12 mouse cellular contexts compared by ENCODE assay signal in the genomic region with DNA sequence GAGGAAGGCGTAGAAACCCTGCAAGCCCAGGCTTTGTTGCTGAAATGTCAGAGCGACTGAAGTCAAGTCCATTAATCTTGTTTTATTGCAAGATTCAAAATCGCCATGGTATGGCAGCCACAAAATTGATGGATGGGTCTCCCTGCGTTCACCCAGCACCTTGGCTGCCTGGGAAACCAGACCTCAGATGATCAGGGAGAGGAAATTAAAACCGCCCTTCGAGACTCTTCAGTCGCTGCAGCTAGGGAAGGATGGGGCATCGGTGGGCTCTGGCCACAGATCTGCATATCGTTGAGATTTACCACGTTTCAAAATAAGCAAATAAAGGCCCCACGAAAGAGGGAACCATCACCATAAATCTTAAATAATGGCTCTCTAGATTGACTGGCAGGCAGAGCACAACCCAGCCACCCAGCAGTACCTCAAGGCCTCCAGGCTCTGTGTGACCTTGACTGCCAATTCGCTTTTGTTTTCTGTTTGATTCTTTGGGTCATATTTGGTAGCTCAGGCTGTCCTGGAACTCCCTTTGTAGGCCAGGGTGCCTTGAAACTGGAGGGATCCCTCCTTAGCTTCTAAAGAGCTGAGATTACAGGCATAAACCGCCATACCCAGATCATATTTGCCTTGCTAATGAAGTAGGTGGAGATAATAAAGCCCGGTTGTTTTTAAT.
DNase-seq lines count a peak whose midpoint lies in the region; ATAC-seq and TF ChIP-seq lines count a peak whose summit lies in the region.
"Had no signal": no experiment of that assay in that cellular context is flagged by ENCODE, and none has a peak within 500 bp of the region (broad histone marks: within the 10 kb centered on the region; RNA-seq: fewer than 3 reads in every experiment).

No protein-coding gene starts in this region.

- H3K27ac ChIP-seq in hindbrain, embryonic 10.5 days, result peak overlapping the region; percentile 82
- peak overlapping the region; percentile 61 for H3K27ac ChIP-seq in midbrain, embryonic 12.5 days (replicated peaks)
- H3K27ac ChIP-seq: limb, embryonic 15.5 days had no signal

- H3K36me3 ChIP-seq in hindbrain, embryonic 10.5 days, result no peaks in the 10 kb centered on the region
- no peaks in the 10 kb centered on the region for H3K36me3 ChIP-seq in midbrain, embryonic 12.5 days
- H3K36me3 ChIP-seq: limb, embryonic 15.5 days had no signal

- 53% methylated on average over 14 of the region's 14 CpGs for WGBS in hindbrain, embryonic 10.5 days
- 60% methylated on average over 14 of the region's 14 CpGs for WGBS in midbrain, embryonic 12.5 days

- peak overlapping the region; percentile 26 for H3K4me2 ChIP-seq in midbrain, embryonic 12.5 days (replicated peaks)
- H3K4me2 ChIP-seq: limb, embryonic 15.5 days had no signal

- H3K9me3 ChIP-seq in hindbrain, embryonic 10.5 days, result no peaks in the 10 kb centered on the region
- no peaks in the 10 kb centered on the region for H3K9me3 ChIP-seq in midbrain, embryonic 12.5 days
- H3K9me3 ChIP-seq: limb, embryonic 15.5 days had no signal

- TF ChIP-seq POLR2A in brain, embryonic 14.5 days (IDR thresholded peaks at IDR 0.05; ENCODE audit: borderline replicate concordance, extremely low read depth, insufficient read depth, insufficient read length, poor library complexity, severe bottlenecking), result no peak

- peaks cover 14% of the 10 kb centered on the region for H3K4me1 ChIP-seq in hindbrain, embryonic 10.5 days (replicated peaks)
- H3K4me1 ChIP-seq in midbrain, embryonic 12.5 days, result peaks cover 10% of the 10 kb centered on the region
- H3K4me1 ChIP-seq: limb, embryonic 15.5 days; megakaryocyte, embryonic 14.5 days had no signal

- no peaks in the 10 kb centered on the region for H3K27me3 ChIP-seq in hindbrain, embryonic 10.5 days (ENCODE audit: insufficient read depth, poor library complexity, severe bottlenecking)
- no peaks in the 10 kb centered on the region for H3K27me3 ChIP-seq in midbrain, embryonic 12.5 days
- H3K27me3 ChIP-seq: limb, embryonic 15.5 days; megakaryocyte, embryonic 14.5 days had no signal

- DNase-seq in adrenal gland, adult (ENCODE audit: inconsistent age in 2 of 2, low spot score in 1 of 2), result peak; percentile 26 to 67
- no peak for DNase-seq in adrenal gland, postnatal 25 days
- peak; percentile 52 for DNase-seq in brain, embryonic 14.5 days (ENCODE audit: low read depth)
- peak; percentile 21 for DNase-seq in hindbrain, embryonic 10.5 days (ENCODE audit: low spot score)
- DNase-seq in right cerebral cortex, postnatal 4 days, result no peak
- DNase-seq in frontal cortex, postnatal 10 days (ENCODE audit: low spot score in 2 of 2), result no peak
- DNase-seq: cerebellum, adult 11-12 months had no signal

- H3K4me3 ChIP-seq in hindbrain, embryonic 10.5 days, result no peak overlapping the region
- H3K4me3 ChIP-seq in midbrain, embryonic 12.5 days, result no peak overlapping the region
- H3K4me3 ChIP-seq: limb, embryonic 15.5 days; megakaryocyte, embryonic 14.5 days had no signal

- TF ChIP-seq CTCF in brain, embryonic 14.5 days (IDR thresholded peaks at IDR 0.05; ENCODE audit: borderline replicate concordance, extremely low read depth, insufficient read depth, insufficient read length), result no peak

- no peak overlapping the region for H3K9ac ChIP-seq in midbrain, embryonic 12.5 days (replicated peaks)
- H3K9ac ChIP-seq: limb, embryonic 15.5 days had no signal

- peak; percentile 69 for ATAC-seq in midbrain, embryonic 12.5 days (ENCODE audit: low FRiP score, low read depth)
- ATAC-seq in megakaryocyte progenitor cell, adult 5-6 weeks (replicated peaks; ENCODE audit: poor library complexity), result no peak
- ATAC-seq: inflammation-experienced regulatory T-cells, adult 6 months had no signal

Comparison
In these comparisons a context has a peak if more than half of its experiments do, and no peak if none do; other contexts are left out.
1. DNase-seq: peak in adrenal gland, adult (2 of 2), brain, embryonic 14.5 days (single experiment) and hindbrain, embryonic 10.5 days (single experiment); none in adrenal gland, postnatal 25 days (single experiment), right cerebral cortex, postnatal 4 days (single experiment) and frontal cortex, postnatal 10 days (0 of 2).